Mouse (Mus musculus) lung, postnatal 0 days (tissue): ENCODE measurements around the gene Tenm1. TPM values are rescaled to one million over a fixed set of nuclear protein-coding genes. Genes with fewer than 3 reads are reported as not detected.

Experiments used
- ATAC-seq: fragments of 200-750 bp; cut with Nextera tagmentation; 2 replicates; pipeline ENCODE4 v1.8.0; 2017; ENCODE audit warnings: moderate library complexity
- DNase-seq: peaks from one replicate; pipeline ENCODE4 v3.0.0-alpha.2; 2016; ENCODE audit warnings: low spot score
- H3K27ac ChIP-seq: fragments of 300-500 bp; sonication (generic); 2 replicates; pipeline ENCODE4 v1.5.1; 2014; ENCODE audit warnings: antibody characterized with exemption, mild to moderate bottlenecking, low read length, mixed read lengths
- H3K27me3 ChIP-seq: fragments of 300-500 bp; sonication (generic); replicated peaks from 2 replicates; pipeline ENCODE4 v1.6.1; 2014; ENCODE audit warnings: low read length, mixed read lengths; ENCODE audit not compliant: insufficient read depth
- H3K36me3 ChIP-seq: fragments of 300-500 bp; sonication (generic); 2 replicates; pipeline ENCODE4 v1.6.1; 2014; ENCODE audit warnings: low read length, mixed read lengths; ENCODE audit not compliant: insufficient read depth
- H3K4me1 ChIP-seq: fragments of 300-500 bp; sonication (generic); 2 replicates; pipeline ENCODE4 v1.6.1; 2014; ENCODE audit warnings: antibody characterized with exemption, low read depth, low read length, mixed read lengths; ENCODE audit not compliant: insufficient read depth
- H3K4me2 ChIP-seq: fragments of 300-500 bp; sonication (generic); replicated peaks from 2 replicates; pipeline ENCODE4 v1.6.1; 2014; ENCODE audit warnings: low read depth, mild to moderate bottlenecking, low read length, moderate library complexity, mixed read lengths
- H3K4me3 ChIP-seq: fragments of 300-500 bp; sonication (generic); 2 replicates; pipeline ENCODE4 v1.5.1; 2014; ENCODE audit warnings: low read depth, low read length
- H3K9ac ChIP-seq: fragments of 300-500 bp; sonication (generic); replicated peaks from 2 replicates; pipeline ENCODE4 v1.6.1; 2014; ENCODE audit warnings: low read depth, mild to moderate bottlenecking
- H3K9me3 ChIP-seq: fragments of 300-500 bp; sonication (generic); 2 replicates; pipeline ENCODE4 v1.6.1; 2016; ENCODE audit warnings: low read length, mixed read lengths
- CTCF ChIP-seq: IDR thresholded peaks from 2 replicates; pipeline ENCODE4 v1.5.1; 2016; ENCODE audit warnings: antibody characterized with exemption, mild to moderate bottlenecking
- EP300 ChIP-seq: IDR thresholded peaks from 2 replicates; pipeline ENCODE4 v1.6.1; 2016; ENCODE audit warnings: antibody characterized with exemption, mild to moderate bottlenecking, control low read depth
- WGBS: fragments of 180-500 bp; shearing (Covaris S2); extraction: QIAGEN DNeasy Blood & Tissue Kit; methylation state at CpG from one replicate; pipeline ENCODE4 v1.1.7; 2014; 5-methylcytosine and 5-hydroxymethylcytosine counted together
- polyA plus RNA-seq: library from polyadenylated mRNA; unstranded; fragments of >200 nt; fragmentation: Nextera tagmentation; extraction: Ambion mirVana; gene quantifications from 2 replicates; pipeline ENCODE4 v1.2.1, GENCODE M21; 2015

Tenm1 gene
- polyA plus RNA-seq, 1 experiment from 2014 or later = not detected

DNA sequence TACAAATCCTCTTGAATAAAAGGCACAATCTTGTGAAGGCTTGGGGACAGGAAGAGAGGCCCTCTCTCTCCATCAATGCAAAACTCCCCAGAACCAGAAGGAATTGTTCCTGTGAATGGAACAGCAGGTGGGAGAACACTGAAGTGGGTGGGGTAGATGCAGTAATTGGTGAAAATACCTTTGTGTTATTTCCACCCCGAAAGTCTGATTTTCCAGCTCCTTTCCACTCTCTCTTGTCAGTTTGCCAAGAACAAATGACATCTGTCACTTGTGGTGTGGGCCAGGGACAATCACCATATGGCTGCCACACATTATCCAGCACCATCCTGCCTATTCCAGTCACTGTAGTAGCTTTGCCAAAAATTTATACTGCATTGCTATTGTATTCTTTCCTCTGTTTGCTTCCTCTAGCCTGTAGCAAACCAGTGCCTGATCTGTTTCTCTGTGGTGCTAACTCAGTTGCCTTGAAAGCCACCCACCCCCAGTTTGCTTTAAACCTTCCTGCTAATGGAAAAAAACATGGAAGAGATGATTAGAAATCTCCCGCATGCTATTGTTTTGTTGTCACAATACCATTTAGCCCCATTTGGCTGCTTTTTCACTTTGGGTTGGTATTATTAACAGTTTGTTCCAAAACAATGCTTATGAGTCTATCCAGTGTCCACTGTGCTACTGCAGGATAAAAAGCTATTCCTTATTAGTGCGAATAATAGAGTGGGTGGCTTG lies 888.7 kb downstream of the Tenm1 start:
- ATAC-seq (no peak), DNase-seq (peak; percentile 44)
- Histone ChIP-seq H3K27me3 (no peaks in the 10 kb centered on the region), H3K9me3 (no peaks in the 10 kb centered on the region), H3K27ac (peak overlapping the region; percentile 23; the same call in 1 of the 2 replicates), H3K4me3 (peak overlapping the region; percentile 16), H3K9ac (no peak overlapping the region), H3K4me1 (no peaks in the 10 kb centered on the region), H3K36me3 (no peaks in the 10 kb centered on the region), H3K4me2 (peak overlapping the region; percentile 38)
- TF ChIP-seq CTCF = no peak
- TF ChIP-seq EP300 = no peak
- WGBS = 26% methylated on average over 3 of the region's 3 CpGs

DNA sequence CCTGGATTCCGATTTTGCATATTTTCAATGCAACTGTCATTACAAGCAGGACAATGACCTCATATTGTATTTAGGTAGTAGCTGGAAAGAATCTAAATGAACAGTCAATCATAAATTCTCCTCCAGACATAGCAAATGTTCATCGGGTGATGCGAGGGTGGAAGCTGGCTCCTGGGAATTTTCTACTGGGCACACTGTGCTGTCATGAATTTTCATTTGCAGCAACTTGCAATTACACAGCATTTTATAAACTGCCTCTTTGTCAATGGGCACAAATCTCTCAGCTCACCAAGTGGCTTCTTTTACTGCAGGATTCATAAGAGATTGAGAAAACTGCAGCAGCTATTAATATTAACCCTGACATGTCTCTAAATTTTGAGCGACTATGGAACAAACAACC lies 898.2 kb downstream of the Tenm1 start:
- no peaks in the 10 kb centered on the region for H3K4me1 ChIP-seq
- no peak overlapping the region for H3K9ac ChIP-seq
- ATAC-seq (no peak), DNase-seq (no peak)
- no peaks in the 10 kb centered on the region for H3K9me3 ChIP-seq
- no peaks in the 10 kb centered on the region for H3K27me3 ChIP-seq
- H3K4me2 ChIP-seq = no peak overlapping the region
- H3K36me3 ChIP-seq = no peaks in the 10 kb centered on the region
- no peak overlapping the region for H3K27ac ChIP-seq
- TF ChIP-seq EP300 (no peak), CTCF (no peak)
- no peak overlapping the region for H3K4me3 ChIP-seq
- WGBS = 86% methylated on average over 4 of the region's 4 CpGs

DNA sequence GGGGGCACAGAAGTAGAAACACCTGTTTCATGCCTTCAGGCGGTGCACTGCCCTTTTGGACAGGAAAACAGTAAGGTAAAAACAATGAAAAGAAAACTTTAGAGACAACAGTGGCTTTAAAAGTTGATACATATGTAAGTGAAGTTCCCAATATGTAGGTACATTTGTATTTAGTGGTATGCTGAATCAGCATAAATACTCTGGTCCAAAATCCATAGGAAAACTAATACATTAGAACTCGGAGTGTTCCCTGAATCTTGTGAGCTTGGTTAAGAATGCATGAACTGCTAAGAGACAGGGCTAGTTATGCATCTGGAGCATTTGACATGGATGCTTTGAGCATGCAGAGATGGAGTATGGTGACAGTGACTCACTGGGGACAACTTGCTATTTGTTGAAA lies 906.1 kb downstream of the Tenm1 start:
- no peak for DNase-seq
- H3K27ac ChIP-seq = no peak overlapping the region

DNA sequence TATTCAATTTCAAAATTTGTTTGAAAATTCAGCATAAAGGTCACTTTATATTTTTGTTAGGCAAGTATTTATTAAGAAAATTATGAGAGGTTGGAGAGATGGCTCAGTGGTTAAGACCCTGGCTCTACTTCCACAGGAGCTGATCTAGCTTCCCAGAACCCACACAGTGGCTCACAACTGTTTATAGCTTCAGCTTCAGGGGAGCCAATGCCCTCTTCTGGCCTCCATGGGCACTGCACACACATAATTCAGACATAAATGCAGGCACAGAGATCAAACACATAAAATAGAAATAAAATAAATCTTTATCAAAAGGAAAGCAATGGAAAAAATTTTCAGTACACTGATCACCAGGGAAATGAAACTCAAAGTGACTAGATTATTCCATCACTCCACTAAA lies 916.4 kb downstream of the Tenm1 start:
- DNase-seq (no peak), ATAC-seq (no peak)
- no peak overlapping the region for H3K4me2 ChIP-seq
- no peak overlapping the region for H3K4me3 ChIP-seq
- H3K27ac ChIP-seq = no peak overlapping the region
- no peaks in the 10 kb centered on the region for H3K4me1 ChIP-seq
- H3K27me3 ChIP-seq = no peaks in the 10 kb centered on the region
- TF ChIP-seq EP300 (no peak), CTCF (peak; percentile 46; the same call in 1 of the 2 replicates)
- no peaks in the 10 kb centered on the region for H3K36me3 ChIP-seq
- H3K9me3 ChIP-seq = no peaks in the 10 kb centered on the region
- no peak overlapping the region for H3K9ac ChIP-seq

More for the DNA sequence above, 906.1 kb downstream of the Tenm1 start:
- no peak for TF ChIP-seq EP300
- TF ChIP-seq CTCF = no peak
- ATAC-seq = no peak
- Histone ChIP-seq H3K4me3 (no peak overlapping the region), H3K27me3 (no peaks in the 10 kb centered on the region), H3K9me3 (no peaks in the 10 kb centered on the region), H3K36me3 (no peaks in the 10 kb centered on the region), H3K4me2 (no peak overlapping the region), H3K9ac (no peak overlapping the region), H3K4me1 (no peaks in the 10 kb centered on the region)
- WGBS = 73% methylated on average over 2 of the region's 2 CpGs

DNA sequence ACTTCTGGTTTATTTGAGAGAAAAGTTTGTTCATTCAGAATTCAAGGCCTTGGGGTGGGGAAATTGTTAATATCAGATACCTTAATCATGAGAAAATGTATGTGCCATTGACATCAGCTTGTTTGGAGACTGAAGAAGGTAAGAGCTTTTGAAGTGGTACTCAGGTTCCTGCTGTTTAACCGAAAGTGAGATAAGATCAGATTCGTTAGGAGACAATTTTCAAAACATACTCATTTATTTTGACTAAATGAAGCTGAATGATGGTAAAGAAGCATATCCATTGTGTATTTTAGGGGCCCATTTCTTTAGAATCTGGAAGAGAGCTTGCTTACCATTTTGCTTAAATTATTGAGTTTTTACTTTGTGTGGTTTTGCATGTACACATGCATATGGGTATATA lies 917.8 kb downstream of the Tenm1 start:
- no peak overlapping the region for H3K9ac ChIP-seq
- no peaks in the 10 kb centered on the region for H3K4me1 ChIP-seq
- DNase-seq (no peak), ATAC-seq (no peak)
- no peak overlapping the region for H3K27ac ChIP-seq
- no peaks in the 10 kb centered on the region for H3K9me3 ChIP-seq
- no peaks in the 10 kb centered on the region for H3K36me3 ChIP-seq
- no peak overlapping the region for H3K4me3 ChIP-seq
- TF ChIP-seq EP300 (no peak), CTCF (no peak)
- no peak overlapping the region for H3K4me2 ChIP-seq
- WGBS = 41% methylated on average over 2 of the region's 2 CpGs
- no peaks in the 10 kb centered on the region for H3K27me3 ChIP-seq

DNA sequence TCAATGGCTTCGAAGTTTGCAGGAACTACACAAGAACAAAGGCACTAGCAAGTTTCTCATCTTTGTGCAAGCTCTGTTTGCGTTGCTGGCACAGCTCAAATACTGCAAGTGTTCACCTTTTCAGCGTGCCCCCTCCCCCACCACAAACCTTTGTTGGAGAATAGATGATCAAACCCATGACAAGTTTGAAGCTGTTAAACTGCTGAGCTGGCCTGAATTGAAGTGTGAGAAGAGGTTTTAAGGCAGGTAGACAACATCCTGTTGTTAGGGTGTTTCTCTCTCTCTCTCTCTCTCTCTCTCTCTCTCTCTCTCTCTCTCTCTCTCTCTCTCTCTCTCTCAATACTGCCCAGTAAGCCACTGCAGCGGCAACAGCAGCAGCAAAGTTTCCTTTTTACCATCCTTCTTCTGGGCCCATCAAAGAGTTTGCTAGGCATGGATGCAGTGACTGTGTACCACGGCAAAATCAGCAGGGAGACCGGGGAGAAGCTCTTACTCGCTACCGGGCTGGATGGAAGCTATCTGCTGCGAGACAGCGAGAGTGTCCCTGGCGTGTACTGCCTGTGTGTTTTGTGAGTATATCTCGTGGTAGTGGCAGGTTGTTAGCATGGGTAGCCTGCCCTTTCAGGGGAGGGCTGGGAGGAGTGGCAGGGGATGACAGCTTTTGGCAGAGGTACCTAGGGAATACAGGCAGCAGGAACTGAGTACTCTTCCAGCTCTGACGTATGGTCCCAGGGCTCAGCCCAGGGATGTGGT lies 926.5 kb downstream of the Tenm1 start, which contains the start of gene Sh2d1a:
Sh2d1a (plus strand) TSS at position 163 of the 753 bp plus-strand sequence.
- ATAC-seq (no peak), DNase-seq (no peak)
- Histone ChIP-seq H3K9ac (no peak within 1 kb of the TSS), H3K27me3 (no peaks in the 10 kb centered on the region), H3K27ac (no peak within 1 kb of the TSS), H3K36me3 (no peaks in the 10 kb centered on the region), H3K4me2 (no peak within 1 kb of the TSS), H3K9me3 (no peaks in the 10 kb centered on the region), H3K4me1 (no peaks in the 10 kb centered on the region), H3K4me3 (no peak within 1 kb of the TSS)
- TF ChIP-seq EP300 (no peak), CTCF (no peak)
- WGBS = 67% methylated on average over 13 of the region's 13 CpGs
